Mouse (Mus musculus) MEL-GATA-1-ER (cell line): Measurements from ENCODE around the gene Katnal1.

Experiments used
- DNase-seq: peaks from one replicate; pipeline ENCODE4 v3.0.0-alpha.2; 2012; ENCODE audit warnings: low read depth; ENCODE audit errors: extremely low read depth

Katnal1 gene

DNA sequence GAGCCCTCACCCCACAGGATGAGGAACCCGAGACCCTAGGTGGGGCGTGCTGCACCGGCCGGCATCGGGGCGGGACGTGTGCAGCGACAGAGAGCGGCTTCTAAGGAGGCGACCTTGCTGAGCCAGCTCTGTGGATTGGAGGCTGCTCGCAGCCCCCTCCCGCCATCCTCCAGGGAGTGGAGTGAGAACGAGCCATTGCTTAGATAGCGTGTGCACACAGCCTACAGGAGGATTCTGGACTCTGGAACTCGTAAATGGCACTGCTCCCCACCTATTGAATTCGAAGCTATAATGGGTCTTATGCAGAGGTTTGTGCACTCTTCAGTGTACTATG, at the start of gene Katnal1:
TSS of gene Katnal1 (minus strand) at position 205 of the 334 bp plus-strand sequence.
- no peak for DNase-seq

DNA sequence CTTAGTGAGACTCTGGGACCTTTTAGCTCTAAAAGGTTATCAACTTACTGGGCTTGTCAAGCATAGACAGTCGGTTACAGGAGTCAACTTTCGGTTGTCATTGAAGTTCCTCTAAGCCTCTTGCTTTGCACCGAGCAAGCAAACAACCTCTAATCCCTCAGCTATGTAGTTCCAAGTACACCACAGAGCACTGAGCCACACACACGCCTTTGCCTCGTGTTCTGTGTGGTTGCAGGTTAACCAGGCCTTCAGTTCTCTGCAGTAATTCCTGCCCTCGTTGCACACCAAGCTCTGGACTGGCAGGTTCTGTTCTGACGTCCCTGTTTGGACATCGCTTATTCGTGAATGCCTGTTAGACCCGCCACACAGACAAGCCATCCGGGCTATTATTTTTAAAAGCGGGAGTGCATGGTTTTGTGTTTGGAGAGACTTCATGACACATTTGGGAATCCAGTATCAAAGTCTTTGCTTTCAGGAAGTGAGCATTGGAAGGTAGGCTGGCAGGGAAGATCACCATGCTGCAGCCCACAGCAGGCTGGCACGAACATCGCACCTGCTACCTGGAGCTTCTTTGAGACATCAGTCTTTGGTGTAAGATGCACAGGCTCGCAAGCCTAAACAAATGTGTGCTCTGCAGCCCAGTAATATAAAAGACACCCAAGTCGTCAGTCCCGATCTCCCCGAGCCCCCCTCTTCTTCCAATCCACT, 49.5 kb upstream of the Katnal1 start:
- no peak for DNase-seq

DNA sequence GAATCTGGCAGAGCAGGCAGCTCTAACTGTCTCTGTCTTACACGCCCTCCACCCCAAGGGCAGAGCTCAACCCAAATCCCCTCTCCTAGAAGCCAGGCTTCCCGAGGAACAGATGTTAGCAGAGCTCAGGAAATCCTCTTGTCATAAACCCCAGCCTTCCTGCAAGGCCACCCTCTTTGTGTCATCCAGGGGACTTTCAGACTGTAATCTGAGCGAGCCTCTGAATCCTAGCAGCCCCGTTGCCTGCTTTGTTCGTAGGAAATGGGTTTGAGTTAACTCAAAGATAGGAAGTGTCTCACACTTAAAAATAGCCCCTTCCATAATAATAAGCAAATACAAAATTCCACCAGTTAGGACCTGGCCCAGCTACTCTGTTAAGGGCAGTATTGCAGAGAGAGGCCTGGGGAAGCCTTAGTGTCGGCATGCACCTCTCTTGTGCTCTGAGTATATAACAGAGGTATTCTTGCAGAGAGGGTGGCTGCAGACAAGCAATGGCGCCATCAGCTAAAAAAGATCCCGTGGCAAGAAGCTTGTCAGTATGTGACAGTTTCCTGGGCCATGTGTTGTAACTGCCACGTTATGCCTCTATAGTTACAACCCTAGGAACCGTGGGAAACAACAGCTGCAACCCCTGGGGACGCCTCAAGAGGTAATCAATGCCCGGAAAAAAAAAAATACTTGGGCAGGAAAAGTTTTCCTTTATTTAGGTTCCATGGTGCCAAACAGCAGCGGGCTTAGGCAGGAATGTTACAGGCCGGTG, 48.8 kb upstream of the Katnal1 start:
- no peak for DNase-seq

GRCm38 (mm10) chr5:148976876-148977275, 47.8 kb upstream of the Katnal1 start:
- DNase-seq: no peak

DNA sequence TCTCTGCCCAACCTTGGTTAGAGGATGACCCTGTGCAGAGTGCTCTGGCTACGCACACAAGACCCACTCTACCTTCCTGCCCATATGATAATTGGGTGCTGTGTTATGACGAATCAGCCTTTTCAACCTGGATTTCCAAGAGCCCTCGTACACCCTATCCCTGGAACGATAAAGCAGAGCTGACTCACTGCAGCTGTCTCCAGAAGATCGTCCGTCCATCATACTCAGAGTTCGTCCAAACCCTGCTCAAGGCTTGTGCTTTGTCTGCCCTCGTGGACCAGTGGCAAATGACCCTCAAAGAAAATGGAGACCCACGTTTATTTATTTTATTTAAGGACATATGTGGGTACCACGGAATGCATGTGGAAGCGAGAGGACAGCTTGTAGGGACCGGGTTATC, 45.9 kb upstream of the Katnal1 start:
- no peak for DNase-seq

DNA sequence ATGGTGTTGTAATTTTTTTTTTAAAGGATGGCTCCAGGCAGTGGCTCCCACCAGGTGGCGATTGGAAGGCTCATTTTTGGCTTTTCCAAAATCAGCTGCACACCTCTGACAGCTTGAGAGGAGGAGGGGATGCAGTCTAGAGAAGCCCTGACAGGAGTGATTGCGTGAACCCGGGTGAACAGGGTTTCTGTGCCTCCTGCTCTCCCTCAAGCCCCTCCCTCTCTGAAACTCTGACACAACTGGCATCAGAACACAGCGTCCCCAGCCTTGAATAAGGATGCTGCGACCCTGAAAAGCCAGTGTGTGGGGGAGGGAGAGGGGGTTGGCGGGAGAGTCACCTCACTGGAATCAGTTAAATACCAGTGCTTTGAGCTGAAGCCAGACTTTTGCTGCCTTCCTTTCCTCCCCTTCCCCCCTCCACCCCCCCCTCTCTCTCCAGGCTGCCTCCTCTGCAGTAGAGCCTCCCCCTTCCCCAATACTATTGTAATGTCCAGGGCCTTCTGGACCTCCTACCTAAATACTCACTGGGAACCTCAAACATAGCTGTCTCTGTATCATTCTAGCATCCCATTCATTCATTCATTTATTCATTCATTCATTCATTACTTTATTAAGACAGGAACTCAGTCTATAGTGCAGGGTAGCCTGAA, 44.0 kb upstream of the Katnal1 start:
- no peak for DNase-seq

- DNase-seq: no peak
These were observed 43.0 kb upstream of the Katnal1 start for GRCm38 (mm10) chr5:148972167-148972566.

GRCm38 (mm10) chr5:148969648-148970047, 40.5 kb upstream of the Katnal1 start:
- no peak for DNase-seq

GRCm38 (mm10) chr5:148968958-148969576, 39.9 kb upstream of the Katnal1 start:
- DNase-seq: no peak

DNA sequence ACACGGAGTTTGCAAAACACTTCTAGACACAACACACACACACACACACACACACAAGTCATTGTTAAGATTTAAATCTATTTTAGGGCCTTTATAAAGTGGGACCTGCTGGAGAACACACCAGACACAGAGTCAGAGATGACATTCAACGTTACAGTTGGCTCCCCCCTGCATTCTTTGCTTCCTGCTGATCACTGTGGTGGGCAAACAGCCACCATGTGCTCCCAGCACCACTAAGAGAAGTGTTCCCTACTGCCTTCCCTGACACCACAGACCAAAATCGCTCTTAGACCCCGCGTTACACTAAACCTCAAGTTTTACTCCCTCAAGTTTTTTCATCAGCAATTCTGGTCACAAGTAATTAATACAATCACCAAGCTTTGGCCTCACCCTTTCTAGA, 39.1 kb upstream of the Katnal1 start:
- DNase-seq: no peak

GRCm38 (mm10) chr5:148966395-148966794, 37.3 kb upstream of the Katnal1 start:
- no peak for DNase-seq

GRCm38 (mm10) chr5:148965691-148966333, 36.7 kb upstream of the Katnal1 start:
- DNase-seq: peak; percentile 92

GRCm38 (mm10) chr5:148965089-148965591, 36.0 kb upstream of the Katnal1 start:
- no peak for DNase-seq

DNA sequence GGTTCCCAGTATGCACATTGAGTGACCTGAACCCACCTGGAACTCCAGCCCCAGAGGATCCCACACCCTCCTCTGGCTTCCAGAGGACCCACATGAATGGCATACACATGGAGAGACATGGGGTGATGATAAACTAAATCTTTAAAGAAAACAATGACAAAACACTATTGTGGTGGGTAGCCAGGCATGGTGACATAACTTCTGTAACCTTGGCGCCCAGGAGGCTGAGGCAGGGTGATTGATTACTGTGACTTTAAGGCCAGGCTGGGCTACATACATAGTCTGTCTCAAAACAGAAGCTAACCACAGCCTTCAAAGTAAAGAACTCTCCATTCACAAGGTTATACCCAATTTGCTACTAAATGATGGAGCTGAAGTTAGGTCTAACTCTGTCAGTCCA, 35.1 kb upstream of the Katnal1 start:
- DNase-seq: no peak

- DNase-seq: no peak
These were observed 31.1 kb upstream of the Katnal1 start for GRCm38 (mm10) chr5:148960211-148960610.

- DNase-seq: peak; percentile 89
These were observed 30.2 kb upstream of the Katnal1 start for GRCm38 (mm10) chr5:148959068-148959990.

DNA sequence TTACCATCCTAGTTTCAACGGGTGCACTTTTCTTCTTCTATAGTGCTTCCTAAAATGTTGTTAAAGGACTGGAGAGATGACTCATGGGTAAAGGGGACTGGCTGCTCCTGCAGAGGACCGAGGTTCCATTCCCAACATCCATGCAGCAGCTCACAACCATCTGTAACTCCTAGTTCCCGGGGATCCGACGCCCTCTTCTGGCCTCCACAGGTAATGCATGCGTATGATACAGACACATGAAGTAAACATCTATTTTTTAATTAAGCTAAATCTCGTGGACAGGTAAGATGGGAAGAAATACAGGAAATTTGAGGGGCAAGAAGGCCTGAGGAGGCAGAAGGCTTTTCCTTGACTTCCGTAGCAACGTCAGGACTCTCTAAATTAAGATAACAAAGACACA, 29.2 kb upstream of the Katnal1 start:
- no peak for DNase-seq

DNA sequence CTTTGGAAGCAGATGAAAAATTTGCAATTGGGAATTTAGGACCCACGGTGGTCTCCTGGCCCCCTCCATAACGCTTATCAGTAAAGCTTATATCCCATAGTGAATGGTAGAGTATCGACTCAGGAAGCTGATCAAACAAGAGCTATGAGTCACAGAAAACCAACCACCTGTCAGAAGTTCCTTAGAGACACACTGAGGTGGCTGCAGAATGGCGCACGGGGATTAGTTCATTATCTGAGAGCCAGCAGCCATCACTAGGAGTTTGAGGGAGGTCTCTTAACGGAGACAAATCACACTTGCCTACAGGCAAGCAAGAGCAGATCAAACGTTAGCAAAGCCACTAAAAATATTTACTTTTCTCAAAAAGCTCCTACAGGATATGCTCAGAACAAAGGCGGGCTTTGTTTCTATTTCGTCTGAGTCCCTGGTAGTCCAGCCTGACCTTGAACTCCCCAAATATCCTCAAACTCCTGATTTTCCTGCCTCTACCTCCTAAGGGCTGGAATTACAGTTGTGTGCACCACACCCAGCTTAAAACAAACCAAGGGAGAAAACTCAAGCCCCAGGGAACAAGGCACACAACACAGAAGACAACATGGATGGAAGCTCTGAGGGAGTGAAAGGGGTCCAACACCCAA, 27.9 kb upstream of the Katnal1 start:
- no peak for DNase-seq

DNA sequence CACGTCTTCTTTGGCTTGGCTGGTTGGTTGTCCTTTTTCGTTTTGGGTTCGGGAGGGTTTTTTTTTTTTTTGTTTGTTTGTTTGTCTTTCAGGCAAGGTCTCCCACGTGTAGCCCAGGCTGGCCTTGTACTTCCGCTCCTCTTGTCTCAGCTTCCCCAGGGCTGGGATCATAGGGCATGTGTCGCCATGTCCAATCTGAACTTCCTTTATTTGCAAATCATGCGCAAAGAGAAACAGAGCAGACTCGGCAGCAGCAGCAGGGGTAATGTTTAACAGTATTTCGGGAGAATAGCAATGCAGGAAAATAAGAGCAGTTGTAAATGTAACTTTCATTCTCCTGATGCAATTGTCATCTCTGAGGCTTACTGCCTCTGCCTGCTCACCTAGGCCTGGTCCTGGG, 27.0 kb upstream of the Katnal1 start:
- DNase-seq: no peak

DNA sequence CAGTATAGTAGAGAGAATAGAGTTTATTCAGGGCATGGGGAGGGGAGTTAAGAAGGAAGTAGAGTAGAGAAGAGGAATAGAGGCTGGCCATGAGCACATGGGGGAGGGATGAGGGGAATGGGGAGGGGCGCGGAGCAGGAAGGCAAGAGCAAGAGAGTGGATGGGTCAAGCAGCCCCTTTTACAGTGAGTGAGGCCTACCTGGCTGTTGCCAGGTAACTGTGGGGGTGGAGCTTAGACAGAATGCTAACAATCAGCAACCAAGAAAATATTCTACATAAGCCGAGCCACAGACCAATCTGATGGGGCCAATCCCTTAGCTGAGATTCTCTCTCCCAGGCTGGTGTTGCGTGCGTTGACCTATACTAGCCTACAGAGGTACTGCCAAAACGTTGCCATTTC, 26.5 kb upstream of the Katnal1 start:
- no peak for DNase-seq
